Mouse (Mus musculus) liver, embryonic 11.5 days (tissue): ENCODE results near the gene Gm42878. TPM values are rescaled to one million over a fixed set of nuclear protein-coding genes. Genes with fewer than 3 reads are reported as not detected.

Experiments
- ATAC-seq: fragments of 200-750 bp; cut with Nextera tagmentation; replicated peaks from 2 replicates; pipeline ENCODE4 v1.8.0; 2017; ENCODE audit warnings: moderate number of reproducible peaks, mild to moderate bottlenecking, moderate TSS enrichment, moderate library complexity; ENCODE audit not compliant: low FRiP score
- DNase-seq: peaks from one replicate; pipeline ENCODE4 v3.0.0-alpha.2; 2017; ENCODE audit warnings: low spot score
- H3K27ac ChIP-seq: fragments of 300-500 bp; sonication (generic); 2 replicates; pipeline ENCODE4 v1.5.1; 2014; ENCODE audit warnings: mild to moderate bottlenecking, low read depth, low read length, control low read depth
- H3K27me3 ChIP-seq: fragments of 300-500 bp; sonication (generic); replicated peaks from 2 replicates; pipeline ENCODE4 v1.6.1; 2014; ENCODE audit warnings: low read length, mixed read lengths; ENCODE audit not compliant: control insufficient read depth, insufficient read depth
- H3K36me3 ChIP-seq: fragments of 300-500 bp; sonication (generic); 2 replicates; pipeline ENCODE4 v1.6.1; 2014; ENCODE audit warnings: mild to moderate bottlenecking, low read length, moderate library complexity, mixed read lengths; ENCODE audit not compliant: control insufficient read depth, insufficient read depth
- H3K4me1 ChIP-seq: fragments of 300-500 bp; sonication (generic); replicated peaks from 2 replicates; pipeline ENCODE4 v1.6.1; 2014; ENCODE audit warnings: low read length, mixed read lengths; ENCODE audit not compliant: control insufficient read depth, insufficient read depth
- H3K4me2 ChIP-seq: fragments of 300-500 bp; sonication (generic); 2 replicates; pipeline ENCODE4 v1.6.1; 2014; ENCODE audit warnings: mild to moderate bottlenecking, control low read depth, moderate library complexity
- H3K4me3 ChIP-seq: fragments of 300-500 bp; sonication (generic); 2 replicates; pipeline ENCODE4 v1.5.1; 2014; ENCODE audit warnings: low read depth, low read length, control low read depth
- H3K9ac ChIP-seq: fragments of 300-500 bp; sonication (generic); 2 replicates; pipeline ENCODE4 v1.6.1; 2014; ENCODE audit warnings: low read depth, low read length, control low read depth
- H3K9me3 ChIP-seq: fragments of 300-500 bp; sonication (generic); 2 replicates; pipeline ENCODE4 v1.6.1; 2016; ENCODE audit warnings: low read length, inconsistent platforms, mixed read lengths; ENCODE audit not compliant: control insufficient read depth
- WGBS: fragments of 180-500 bp; shearing (Covaris S2); extraction: QIAGEN DNeasy Blood & Tissue Kit; methylation state at CpG from one replicate; pipeline ENCODE4 v1.1.7; 2014; 5-methylcytosine and 5-hydroxymethylcytosine counted together
- polyA plus RNA-seq: library from polyadenylated mRNA; unstranded; fragments of >200 nt; fragmentation: Nextera tagmentation; extraction: Ambion mirVana; gene quantifications from 2 replicates; pipeline ENCODE4 v1.2.1, GENCODE M21; 2014

The Gm42878 gene
- polyA plus RNA-seq, 1 experiment from 2014 or later, result not detected

GRCm38 (mm10) chr5:121570787-121571186 is 25.5 kb upstream of the Gm42878 start:
- Histone ChIP-seq H3K27me3 (no peaks in the 10 kb centered on the region), H3K4me2 (no peak overlapping the region), H3K27ac (no peak overlapping the region), H3K9ac (no peak overlapping the region), H3K4me3 (no peak overlapping the region), H3K4me1 (no peaks in the 10 kb centered on the region), H3K9me3 (no peaks in the 10 kb centered on the region), H3K36me3 (peaks cover 7% of the 10 kb centered on the region)
- DNase-seq (no peak), ATAC-seq (no peak)
- 81% methylated on average over 1 of the region's 1 CpGs for WGBS

GRCm38 (mm10) chr5:121569881-121570420 is 24.7 kb upstream of the Gm42878 start:
- no peak overlapping the region for H3K9ac ChIP-seq
- no peak for DNase-seq
- H3K4me3 ChIP-seq, result no peak overlapping the region
- 85% methylated on average over 8 of the region's 9 CpGs for WGBS
- H3K4me1 ChIP-seq, result no peaks in the 10 kb centered on the region
- peaks cover 7% of the 10 kb centered on the region for H3K36me3 ChIP-seq
- no peak overlapping the region for H3K4me2 ChIP-seq
- H3K27ac ChIP-seq, result no peak overlapping the region
- no peak for ATAC-seq
- no peaks in the 10 kb centered on the region for H3K9me3 ChIP-seq
- no peaks in the 10 kb centered on the region for H3K27me3 ChIP-seq

- ATAC-seq, result no peak
- WGBS, result 85% methylated on average over 16 of the region's 16 CpGs
Observed at GRCm38 (mm10) chr5:121566035-121566681, 20.9 kb upstream of the Gm42878 start.

GRCm38 (mm10) chr5:121564468-121564895 is 19.2 kb upstream of the Gm42878 start:
- H3K36me3 ChIP-seq, result no peaks in the 10 kb centered on the region
- peaks cover 5% of the 10 kb centered on the region; the same call in 1 of the 2 replicates for H3K4me1 ChIP-seq
- DNase-seq (peak; percentile 83), ATAC-seq (peak; percentile 57; the same call in 1 of the 2 replicates)
- peak overlapping the region; percentile 63 for H3K4me2 ChIP-seq
- H3K9ac ChIP-seq, result peak overlapping the region; percentile 52
- H3K9me3 ChIP-seq, result no peaks in the 10 kb centered on the region
- 11% methylated on average over 11 of the region's 11 CpGs for WGBS
- no peak overlapping the region for H3K27ac ChIP-seq
- H3K4me3 ChIP-seq, result peak overlapping the region; percentile 31
- no peaks in the 10 kb centered on the region for H3K27me3 ChIP-seq

More at GRCm38 (mm10) chr5:121566035-121566681, 20.9 kb upstream of the Gm42878 start:
- Histone ChIP-seq H3K9ac (no peak overlapping the region), H3K4me2 (no peak overlapping the region), H3K4me3 (no peak overlapping the region), H3K9me3 (no peaks in the 10 kb centered on the region), H3K36me3 (no peaks in the 10 kb centered on the region), H3K27me3 (no peaks in the 10 kb centered on the region), H3K27ac (no peak overlapping the region), H3K4me1 (peaks cover 5% of the 10 kb centered on the region; the same call in 1 of the 2 replicates)
- DNase-seq, result no peak

- ATAC-seq, result no peak
- 81% methylated on average over 3 of the region's 3 CpGs for WGBS
Observed at GRCm38 (mm10) chr5:121562436-121562835, 17.2 kb upstream of the Gm42878 start.

GRCm38 (mm10) chr5:121549196-121549595 is 3.9 kb upstream of the Gm42878 start:
- H3K36me3 ChIP-seq, result no peaks in the 10 kb centered on the region
- no peak overlapping the region for H3K4me3 ChIP-seq
- no peak overlapping the region for H3K27ac ChIP-seq
- H3K4me1 ChIP-seq, result peaks cover 9% of the 10 kb centered on the region
- no peak overlapping the region for H3K4me2 ChIP-seq
- WGBS, result 83% methylated on average over 7 of the region's 7 CpGs
- ATAC-seq (no peak), DNase-seq (no peak)
- no peaks in the 10 kb centered on the region for H3K27me3 ChIP-seq
- no peak overlapping the region for H3K9ac ChIP-seq
- H3K9me3 ChIP-seq, result no peaks in the 10 kb centered on the region; the same call in 1 of the 2 replicates

More at GRCm38 (mm10) chr5:121562436-121562835, 17.2 kb upstream of the Gm42878 start:
- no peaks in the 10 kb centered on the region for H3K36me3 ChIP-seq
- H3K4me2 ChIP-seq, result no peak overlapping the region
- H3K9ac ChIP-seq, result no peak overlapping the region
- H3K9me3 ChIP-seq, result no peaks in the 10 kb centered on the region
- H3K4me1 ChIP-seq, result peaks cover 5% of the 10 kb centered on the region; the same call in 1 of the 2 replicates
- H3K27me3 ChIP-seq, result no peaks in the 10 kb centered on the region
- DNase-seq, result no peak
- no peak overlapping the region for H3K27ac ChIP-seq
- H3K4me3 ChIP-seq, result no peak overlapping the region

GRCm38 (mm10) chr5:121547084-121547483 is 1.8 kb upstream of the Gm42878 start:
- Histone ChIP-seq H3K27me3 (no peaks in the 10 kb centered on the region), H3K9me3 (no peaks in the 10 kb centered on the region; the same call in 1 of the 2 replicates), H3K9ac (no peak overlapping the region; the same call in 1 of the 2 replicates), H3K27ac (peak overlapping the region; percentile 85), H3K4me1 (peaks cover 16% of the 10 kb centered on the region), H3K4me2 (peak overlapping the region; percentile 72), H3K4me3 (peak overlapping the region; percentile 80; the same call in 1 of the 2 replicates), H3K36me3 (no peaks in the 10 kb centered on the region)
- WGBS, result 74% methylated on average over 3 of the region's 3 CpGs
- ATAC-seq (0 out of 2 replicates have a peak, but pooled peaks have one; percentile 42), DNase-seq (no peak)

GRCm38 (mm10) chr5:121546530-121546895 is 1.2 kb upstream of the Gm42878 start:
- H3K9ac ChIP-seq, result peak overlapping the region; percentile 85
- 28% methylated on average over 6 of the region's 6 CpGs for WGBS
- DNase-seq (no peak), ATAC-seq (peak; percentile 56; the same call in 1 of the 2 replicates)
- peak overlapping the region; percentile 85 for H3K27ac ChIP-seq
- peak overlapping the region; percentile 72 for H3K4me2 ChIP-seq
- no peaks in the 10 kb centered on the region; the same call in 1 of the 2 replicates for H3K9me3 ChIP-seq
- H3K27me3 ChIP-seq, result no peaks in the 10 kb centered on the region
- H3K4me3 ChIP-seq, result peak overlapping the region; percentile 80
- H3K4me1 ChIP-seq, result peaks cover 16% of the 10 kb centered on the region
- no peaks in the 10 kb centered on the region for H3K36me3 ChIP-seq
